Mouse (Mus musculus) heart, embryonic 14.5 days (tissue): ENCODE data around the gene Palm. TPM values are rescaled to one million over a fixed set of nuclear protein-coding genes. Genes with fewer than 3 reads are reported as not detected.

Source experiments
- microRNA-seq: library from miRNA; unstranded; fragments of <30 nt; microRNA quantifications from one replicate; pipeline ENCODE4, GENCODE M21; 2016
- polyA plus RNA-seq: library from polyadenylated mRNA; unstranded; fragments of >200 nt; fragmentation: Nextera tagmentation; extraction: Ambion mirVana; gene quantifications from 2 replicates; pipeline ENCODE4 v1.2.1, GENCODE M21; 2014

Gene Palm
- polyA plus RNA-seq, 1 experiment from 2014 or later: 68.1 TPM

Small RNA genes lying within 50 kb of the gene (microRNA-seq; reads per million reads assigned to microRNA genes)
- not detected for gene Mir6910

Other genes with a start within 250 kb of the Palm start
- 22.1 and 30.6 TPM in 2 replicates for gene Mier2, start 238.4 kb upstream of the Palm start, polyA plus RNA-seq
- not detected in 2 replicates for gene Theg, start 206.2 kb upstream of the Palm start, polyA plus RNA-seq
- not detected in 2 replicates for gene C2cd4c, start 179.5 kb upstream of the Palm start, polyA plus RNA-seq
- gene Shc2, start 155.7 kb upstream of the Palm start, polyA plus RNA-seq: 1.5 and 1.6 TPM in 2 replicates
- not detected in 2 replicates for gene Odf3l2, start 147.8 kb upstream of the Palm start, polyA plus RNA-seq
- 1.00 and 1.8 TPM in 2 replicates for gene Madcam1, start 129.0 kb upstream of the Palm start, polyA plus RNA-seq
- gene Tpgs1, start 124.2 kb upstream of the Palm start, polyA plus RNA-seq: 44.5 and 48.2 TPM in 2 replicates
- gene Cdc34, start 111.4 kb upstream of the Palm start, polyA plus RNA-seq: 106 and 109 TPM in 2 replicates
- gene Gzmm, start 104.6 kb upstream of the Palm start, polyA plus RNA-seq: 0.77 and 0.94 TPM in 2 replicates
- gene Bsg, start 89.1 kb upstream of the Palm start, polyA plus RNA-seq: 989 and 1,200 TPM in 2 replicates
- 0.05 and 0.19 TPM in 2 replicates for gene Hcn2, start 76.9 kb upstream of the Palm start, polyA plus RNA-seq
- gene Polrmt, start 47.0 kb upstream of the Palm start, polyA plus RNA-seq: 20.2 and 27.4 TPM in 2 replicates
- 0.12 and 0.38 TPM in 2 replicates for gene Fgf22, start 38.5 kb upstream of the Palm start, polyA plus RNA-seq
- gene Rnf126, start 26.6 kb upstream of the Palm start, polyA plus RNA-seq: 54.4 and 62.5 TPM in 2 replicates
- 19.9 and 21.1 TPM in 2 replicates for gene Fstl3, start 16.3 kb upstream of the Palm start, polyA plus RNA-seq
- gene Prss57, start 2.6 kb upstream of the Palm start, polyA plus RNA-seq: 0.08 TPM in 1 of 2 replicates, not detected in the other
- 0.61 and 1.5 TPM in 2 replicates for gene Misp, start 27.4 kb downstream of the Palm start, polyA plus RNA-seq
- 62.7 and 78.9 TPM in 2 replicates for gene Ptbp1, start 60.9 kb downstream of the Palm start, polyA plus RNA-seq
- gene Prtn3, start 80.9 kb downstream of the Palm start, polyA plus RNA-seq: 1.4 and 2.0 TPM in 2 replicates
- gene Plppr3, start 81.1 kb downstream of the Palm start, polyA plus RNA-seq: 6.9 and 9.4 TPM in 2 replicates
- gene Elane, start 92.7 kb downstream of the Palm start, polyA plus RNA-seq: 0.42 TPM in 1 of 2 replicates, not detected in the other
- gene Cfd, start 97.3 kb downstream of the Palm start, polyA plus RNA-seq: not detected in 2 replicates
- gene Med16, start 115.4 kb downstream of the Palm start, polyA plus RNA-seq: 34.7 TPM in 2 replicates
- gene Gm26602, start 117.3 kb downstream of the Palm start, polyA plus RNA-seq: 4.6 TPM in 1 of 2 replicates, not detected in the other
- 0.19 and 0.70 TPM in 2 replicates for gene Kiss1r, start 123.4 kb downstream of the Palm start, polyA plus RNA-seq
- 96.7 and 98.5 TPM in 2 replicates for gene R3hdm4, start 127.6 kb downstream of the Palm start, polyA plus RNA-seq
- gene Arid3a, start 133.5 kb downstream of the Palm start, polyA plus RNA-seq: 1.9 and 2.8 TPM in 2 replicates
- gene Wdr18, start 166.6 kb downstream of the Palm start, polyA plus RNA-seq: 73.2 and 84.4 TPM in 2 replicates
- 0.09 and 0.18 TPM in 2 replicates for gene Grin3b, start 177.1 kb downstream of the Palm start, polyA plus RNA-seq
- 16.2 and 20.3 TPM in 2 replicates for gene Tmem259, start 190.8 kb downstream of the Palm start, polyA plus RNA-seq
- gene Cnn2, start 195.0 kb downstream of the Palm start, polyA plus RNA-seq: 265 and 275 TPM in 2 replicates
- 1.6 and 1.7 TPM in 2 replicates for gene Abca7, start 202.9 kb downstream of the Palm start, polyA plus RNA-seq
- 3.0 and 3.4 TPM in 2 replicates for gene Arhgap45, start 223.1 kb downstream of the Palm start, polyA plus RNA-seq
- 146 and 162 TPM in 2 replicates for gene Polr2e, start 246.2 kb downstream of the Palm start, polyA plus RNA-seq